Mouse (Mus musculus): ENCODE measurements at regions not wholly inside any gene's neighbourhood (a gene's known extent, or its start where the extent isn't known, plus 50 kb on each side); places are given as distances from the start of the nearest gene placed in this dataset.

GRCm38 (mm10) chr2:92689203-92689602 is 89.7 kb downstream of the Chst1 start:
- TF ChIP-seq ZNF384 (IDR thresholded peaks at IDR 0.05; ENCODE audit: low read depth, low read length) (no peak), ZC3H11A (IDR thresholded peaks at IDR 0.05; ENCODE audit: borderline replicate concordance, low read depth, low read length) (no peak), CHD2 (IDR thresholded peaks at IDR 0.05; ENCODE audit: low read depth, low read length) (no peak), MAFK (IDR thresholded peaks at IDR 0.05; ENCODE audit: insufficient read depth, low read depth, low read length) (no peak)

All from ES-E14 (cell line).